Mouse (Mus musculus): Measurements from ENCODE around the gene Cd81.

Gene Cd81

DNA sequence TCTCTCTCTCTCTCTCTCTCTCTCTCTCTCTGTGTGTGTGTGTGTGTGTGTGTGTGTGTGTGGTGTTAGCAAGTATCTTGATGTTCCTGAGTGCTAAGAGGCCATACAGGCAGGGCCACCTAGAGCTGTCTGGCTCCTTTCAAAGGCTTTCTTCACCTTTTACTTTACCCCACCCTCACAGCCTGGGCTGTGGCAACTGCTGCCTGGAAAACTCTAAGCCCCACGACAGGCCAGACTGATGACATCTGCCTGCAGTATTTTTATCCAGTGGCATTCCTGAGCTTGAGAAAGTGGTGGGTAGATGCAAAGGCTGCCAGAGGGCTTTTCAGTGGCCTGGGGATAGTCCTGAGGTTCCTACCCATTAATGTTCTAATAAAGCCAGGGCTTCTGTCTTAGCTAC lies 59.9 kb downstream of the Cd81 start:
- DNase-seq (ENCODE audit: low spot score in 2 of 2): no peak

DNA sequence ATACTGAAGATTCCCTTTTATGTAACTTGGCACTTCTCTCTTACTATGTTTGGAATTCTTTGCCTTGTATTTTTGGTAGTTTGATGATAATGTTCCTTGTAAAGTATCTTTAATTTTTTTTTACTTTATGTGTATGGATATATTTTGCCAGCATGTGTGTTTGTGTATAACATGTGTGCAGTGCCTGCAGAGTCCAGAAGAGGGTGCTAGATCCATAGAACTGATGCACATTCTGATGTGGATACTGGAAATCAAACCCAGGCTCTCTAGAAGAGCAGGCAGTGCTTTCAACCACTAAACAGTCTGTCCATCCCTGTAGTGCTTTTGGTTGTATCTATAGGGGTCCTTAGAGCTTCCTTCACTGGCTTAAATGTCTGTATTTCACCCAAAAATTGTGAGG lies 62.2 kb downstream of the Cd81 start:
- DNase-seq (ENCODE audit: low spot score in 2 of 2): no peak

DNA sequence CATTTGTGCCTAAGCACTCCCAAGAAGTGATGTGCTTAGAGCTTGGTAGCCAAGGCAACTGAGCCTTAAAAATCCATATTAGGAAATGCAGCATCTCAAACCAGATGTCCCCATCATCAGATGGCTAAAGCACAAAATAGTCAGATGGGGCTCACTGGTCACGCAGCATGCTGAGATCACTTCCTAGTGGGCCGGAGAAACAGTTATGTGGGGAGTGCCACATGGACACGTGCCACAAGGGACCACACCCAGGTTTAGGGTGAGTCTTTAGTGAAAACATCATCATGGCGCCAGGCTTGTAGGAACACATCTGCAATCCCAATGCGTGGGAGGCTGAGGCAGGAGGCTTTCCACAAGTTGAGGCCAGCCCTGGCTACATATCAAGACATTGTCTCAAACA lies 64.0 kb downstream of the Cd81 start:
- DNase-seq (ENCODE audit: low spot score in 2 of 2): no peak
